Mouse (Mus musculus): Measurements from ENCODE around the gene Aox4.

GRCm38 (mm10) chr1:58309853-58310252 lies 99.7 kb downstream of the Aox4 start:
- TF ChIP-seq CTCF (IDR thresholded peaks at IDR 0.05) (no peak), EP300 (IDR thresholded peaks at IDR 0.05) (no peak)

Data from lung, postnatal 0 days (tissue).